Mouse (Mus musculus): ENCODE results near the gene Slc1a5. TPM values are rescaled to one million over a fixed set of nuclear protein-coding genes. Genes with fewer than 3 reads are reported as not detected.

Gene Slc1a5
- total and polyA plus RNA-seq, 2 experiments from 2014 or later, result 9.5 to 18.1 TPM

DNA sequence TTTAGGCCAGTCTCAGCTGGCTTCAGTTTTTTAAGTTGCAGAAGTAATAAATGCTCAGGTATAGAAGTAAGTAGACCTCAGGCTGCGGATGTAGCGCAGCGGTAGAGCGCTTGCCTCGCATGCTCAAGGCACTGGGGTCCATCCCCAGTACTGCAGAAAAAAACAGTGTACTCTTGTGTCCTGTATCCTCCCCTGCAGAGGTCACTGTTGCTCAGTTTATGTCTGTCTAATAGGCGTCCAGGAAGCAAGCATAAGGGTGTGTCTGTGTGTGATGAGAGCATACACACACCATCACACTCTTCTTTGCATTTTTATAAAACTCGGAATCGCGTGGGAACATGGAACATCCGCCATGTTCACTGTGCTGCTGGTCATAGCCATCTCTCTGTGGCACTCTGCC is 44.6 kb downstream of the Slc1a5 start:
- Histone ChIP-seq H3K27me3 (ENCODE audit: insufficient read depth, low read length) (no peaks in the 10 kb centered on the region), H3K36me3 (ENCODE audit: insufficient read depth, low read length) (peaks cover 66% of the 10 kb centered on the region), H3K9me3 (ENCODE audit: low read length) (no peaks in the 10 kb centered on the region), H3K4me3 (ENCODE audit: low read length) (no peak overlapping the region), H3K4me1 (ENCODE audit: insufficient read depth, low read length) (peaks cover 6% of the 10 kb centered on the region), H3K27ac (no peak overlapping the region), H3K9ac (replicated peaks; ENCODE audit: low read length) (no peak overlapping the region), H3K4me2 (ENCODE audit: low read depth, low read length) (no peak overlapping the region)
- peak; percentile 44 for DNase-seq (ENCODE audit: low spot score)
- peak; percentile 56 for TF ChIP-seq CTCF (IDR thresholded peaks at IDR 0.05; ENCODE audit: low read depth)
- WGBS, result 81% methylated on average over 10 of the region's 10 CpGs
- no peak for ATAC-seq

DNA sequence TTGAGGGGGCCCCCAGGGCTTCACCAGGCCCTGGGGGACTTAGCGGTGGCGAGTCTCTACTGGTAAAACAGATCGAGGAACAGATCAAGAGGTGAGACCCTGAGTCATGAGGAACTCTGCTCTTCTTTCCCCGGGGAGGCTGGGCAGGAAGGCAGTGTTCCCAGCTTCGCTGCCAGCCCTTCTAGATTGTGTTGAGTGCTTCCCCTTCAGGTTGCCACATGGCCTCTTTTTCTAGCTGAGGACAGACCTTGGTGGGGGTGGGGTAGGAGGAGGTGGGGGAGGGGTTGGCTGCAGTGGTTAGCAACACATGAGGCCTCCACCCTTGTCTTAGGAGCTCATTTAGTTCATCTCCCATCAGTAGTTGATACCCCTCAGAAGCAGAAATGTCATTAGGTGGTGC is 45.4 kb downstream of the Slc1a5 start:
- H3K4me3 ChIP-seq (ENCODE audit: low read length), result no peak overlapping the region
- no peak overlapping the region for H3K4me2 ChIP-seq (ENCODE audit: low read depth, low read length)
- peak; percentile 5; the same call in 1 of the 2 replicates for ATAC-seq
- H3K27me3 ChIP-seq (ENCODE audit: insufficient read depth, low read length), result no peaks in the 10 kb centered on the region
- no peaks in the 10 kb centered on the region for H3K4me1 ChIP-seq (ENCODE audit: insufficient read depth, low read length)
- WGBS, result 82% methylated on average over 5 of the region's 5 CpGs
- no peaks in the 10 kb centered on the region for H3K9me3 ChIP-seq (ENCODE audit: low read length)
- DNase-seq (ENCODE audit: low spot score), result no peak
- peaks cover 74% of the 10 kb centered on the region for H3K36me3 ChIP-seq (ENCODE audit: insufficient read depth, low read length)
- TF ChIP-seq CTCF (IDR thresholded peaks at IDR 0.05; ENCODE audit: low read depth), result no peak
- H3K9ac ChIP-seq (replicated peaks; ENCODE audit: low read length), result no peak overlapping the region
- no peak overlapping the region for H3K27ac ChIP-seq

DNA sequence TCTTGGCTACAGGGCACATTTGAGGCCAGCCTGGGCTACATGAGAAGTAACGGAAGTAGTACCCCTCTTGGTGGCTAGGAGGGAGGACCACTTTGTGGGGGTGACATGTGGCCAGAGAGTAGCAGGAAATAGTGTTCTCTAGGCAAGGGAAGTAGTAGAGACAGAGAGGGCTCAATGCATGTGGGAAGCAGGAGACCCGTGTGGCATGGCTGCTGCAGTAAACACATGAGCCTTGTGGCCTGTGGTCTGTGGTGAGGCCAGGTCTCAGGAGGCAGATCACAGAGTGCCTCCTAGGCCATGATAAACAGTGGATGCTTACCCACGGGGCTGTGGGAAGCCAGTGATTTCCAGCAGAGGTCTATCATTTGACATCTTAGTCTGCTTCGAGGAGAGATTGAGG is 46.1 kb downstream of the Slc1a5 start:
- DNase-seq (ENCODE audit: low spot score), result no peak
- no peak for TF ChIP-seq CTCF (IDR thresholded peaks at IDR 0.05; ENCODE audit: low read depth)
- Histone ChIP-seq H3K36me3 (ENCODE audit: insufficient read depth, low read length) (peaks cover 80% of the 10 kb centered on the region), H3K27me3 (ENCODE audit: insufficient read depth, low read length) (no peaks in the 10 kb centered on the region), H3K9me3 (ENCODE audit: low read length) (no peaks in the 10 kb centered on the region), H3K27ac (no peak overlapping the region), H3K9ac (replicated peaks; ENCODE audit: low read length) (no peak overlapping the region), H3K4me1 (ENCODE audit: insufficient read depth, low read length) (no peaks in the 10 kb centered on the region), H3K4me2 (ENCODE audit: low read depth, low read length) (no peak overlapping the region), H3K4me3 (ENCODE audit: low read length) (no peak overlapping the region)
- WGBS, result 80% methylated on average over 4 of the region's 4 CpGs
- ATAC-seq, result no peak

DNA sequence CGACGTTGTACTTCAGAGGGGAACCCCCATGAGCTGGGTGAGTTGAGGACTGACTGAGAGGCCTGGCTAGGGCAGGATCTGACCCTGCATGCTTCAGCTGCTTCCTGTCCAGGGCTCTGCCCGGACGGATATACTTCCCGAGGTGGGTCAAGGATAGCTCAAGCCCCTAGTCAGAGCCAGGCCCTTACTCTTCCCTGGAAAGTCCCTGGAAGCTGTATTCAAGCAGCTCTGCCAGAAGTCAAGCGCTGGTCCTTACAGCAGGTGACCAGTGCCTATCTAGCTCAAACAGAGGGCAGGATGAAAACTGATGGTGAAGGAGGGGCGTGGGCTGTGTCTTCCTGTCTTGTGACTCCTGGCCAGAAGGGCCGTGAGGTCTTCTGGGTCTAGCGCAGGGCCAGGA is 49.3 kb downstream of the Slc1a5 start:
- H3K27ac ChIP-seq, result no peak overlapping the region
- H3K4me2 ChIP-seq (ENCODE audit: low read depth, low read length), result no peak overlapping the region
- no peaks in the 10 kb centered on the region for H3K27me3 ChIP-seq (ENCODE audit: insufficient read depth, low read length)
- WGBS, result 89% methylated on average over 9 of the region's 9 CpGs
- no peak for TF ChIP-seq CTCF (IDR thresholded peaks at IDR 0.05; ENCODE audit: low read depth)
- ATAC-seq (no peak), DNase-seq (ENCODE audit: low spot score) (no peak)
- no peaks in the 10 kb centered on the region for H3K9me3 ChIP-seq (ENCODE audit: low read length)
- peaks cover 89% of the 10 kb centered on the region for H3K36me3 ChIP-seq (ENCODE audit: insufficient read depth, low read length)
- H3K4me3 ChIP-seq (ENCODE audit: low read length), result no peak overlapping the region
- H3K4me1 ChIP-seq (ENCODE audit: insufficient read depth, low read length), result no peaks in the 10 kb centered on the region
- H3K9ac ChIP-seq (replicated peaks; ENCODE audit: low read length), result no peak overlapping the region

DNA sequence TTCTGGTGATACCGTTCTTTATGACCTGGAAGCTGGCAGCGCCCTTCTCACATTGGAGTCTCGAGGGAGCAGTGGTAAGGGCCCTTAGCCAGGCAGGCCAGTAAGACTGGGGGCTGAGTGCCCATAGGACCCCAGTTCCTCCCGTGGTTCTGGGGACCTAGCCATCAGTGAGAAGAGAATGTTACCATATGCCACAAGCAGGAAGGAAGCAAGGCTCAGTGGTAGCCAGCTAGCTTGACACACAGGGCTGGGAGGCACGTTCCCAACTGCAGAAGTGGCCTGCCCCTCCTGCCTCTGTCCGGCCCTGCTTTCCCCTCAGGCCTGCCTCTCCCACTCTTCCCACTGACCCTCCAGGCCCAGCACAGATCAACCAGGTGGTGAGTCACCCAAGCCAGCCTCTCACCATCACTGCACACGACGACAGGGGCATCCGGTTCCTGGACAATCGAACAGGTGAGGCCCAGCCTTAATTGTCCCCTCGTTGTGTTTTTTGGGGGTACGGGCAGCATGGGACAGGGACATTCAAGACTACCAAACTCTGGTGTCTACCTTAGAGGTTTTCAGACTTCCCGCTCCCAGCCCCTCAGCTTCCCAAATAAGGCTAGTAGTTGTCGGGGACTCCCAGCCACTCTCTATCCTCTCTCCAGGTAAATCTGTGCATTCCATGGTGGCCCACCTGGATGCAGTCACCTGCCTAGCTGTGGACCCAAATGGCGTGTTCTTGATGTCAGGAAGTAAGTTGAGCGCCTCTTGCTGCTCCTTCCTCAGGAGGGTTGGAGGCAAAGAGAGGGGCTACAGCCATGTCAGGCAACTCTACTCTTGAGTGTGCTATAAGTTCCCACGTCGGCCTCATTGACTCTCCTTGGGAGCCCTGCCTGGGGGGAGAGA is 57.0 kb downstream of the Slc1a5 start:
- Histone ChIP-seq H3K4me1 (ENCODE audit: insufficient read depth, low read length) (0 out of 2 replicates have a peak, but pooled peaks cover under 1% of the 10 kb centered on the region), H3K27me3 (ENCODE audit: insufficient read depth, low read length) (no peaks in the 10 kb centered on the region), H3K9ac (replicated peaks; ENCODE audit: low read length) (no peak overlapping the region), H3K4me3 (ENCODE audit: low read length) (no peak overlapping the region), H3K36me3 (ENCODE audit: insufficient read depth, low read length) (peaks cover 58% of the 10 kb centered on the region), H3K9me3 (ENCODE audit: low read length) (no peaks in the 10 kb centered on the region), H3K4me2 (ENCODE audit: low read depth, low read length) (no peak overlapping the region), H3K27ac (no peak overlapping the region)
- DNase-seq (ENCODE audit: low spot score) (no peak), ATAC-seq (no peak)
- WGBS, result 96% methylated on average over 18 of the region's 18 CpGs
- TF ChIP-seq CTCF (IDR thresholded peaks at IDR 0.05; ENCODE audit: low read depth), result no peak

DNA sequence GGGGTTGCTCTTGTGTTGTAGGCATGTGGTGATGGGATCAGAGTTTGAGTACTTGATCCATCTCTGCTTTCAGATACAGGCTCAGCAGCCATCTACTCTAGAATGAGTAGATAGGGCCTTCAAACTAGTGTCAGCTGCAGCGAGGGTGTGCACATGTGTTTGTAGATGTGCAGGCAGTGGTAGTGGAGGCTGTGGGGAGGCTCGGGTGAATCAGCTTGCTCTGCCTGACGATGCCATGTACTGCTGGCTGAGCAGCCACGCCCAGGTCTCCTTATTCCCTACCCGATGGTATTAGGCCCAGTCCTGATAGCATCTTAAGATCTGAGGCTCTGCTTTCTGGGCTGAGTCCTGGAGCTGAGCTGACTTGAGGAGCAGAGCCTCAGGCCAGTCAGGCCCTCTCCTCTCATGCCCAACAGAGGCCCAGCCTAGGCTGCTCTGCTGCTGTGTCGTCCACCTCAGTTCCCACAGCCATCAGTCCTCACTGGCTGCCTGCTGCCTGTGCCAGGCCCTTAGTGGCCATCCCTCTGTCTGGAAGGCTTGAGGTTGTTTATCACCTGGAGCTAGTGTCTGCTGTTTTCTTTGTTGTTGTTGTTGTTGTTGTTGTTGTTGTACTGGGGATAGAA is 57.8 kb downstream of the Slc1a5 start:
- Histone ChIP-seq H3K36me3 (ENCODE audit: insufficient read depth, low read length) (peaks cover 51% of the 10 kb centered on the region), H3K9ac (replicated peaks; ENCODE audit: low read length) (no peak overlapping the region), H3K4me2 (ENCODE audit: low read depth, low read length) (no peak overlapping the region), H3K4me3 (ENCODE audit: low read length) (no peak overlapping the region), H3K9me3 (ENCODE audit: low read length) (no peaks in the 10 kb centered on the region), H3K4me1 (ENCODE audit: insufficient read depth, low read length) (peaks cover 9% of the 10 kb centered on the region; the same call in 1 of the 2 replicates), H3K27ac (no peak overlapping the region), H3K27me3 (ENCODE audit: insufficient read depth, low read length) (no peaks in the 10 kb centered on the region)
- no peak for DNase-seq (ENCODE audit: low spot score)
- ATAC-seq, result no peak
- WGBS, result 92% methylated on average over 6 of the region's 6 CpGs
- TF ChIP-seq CTCF (IDR thresholded peaks at IDR 0.05; ENCODE audit: low read depth), result no peak

Data from hindbrain, postnatal 0 days (tissue).